Mouse (Mus musculus): ENCODE measurements around the gene Ezr.
"Not testable (repeated sequence)": the region's sequence is repeated elsewhere in the genome, so short reads cannot be mapped to it uniquely, and the experiment has no call there.

DNA sequence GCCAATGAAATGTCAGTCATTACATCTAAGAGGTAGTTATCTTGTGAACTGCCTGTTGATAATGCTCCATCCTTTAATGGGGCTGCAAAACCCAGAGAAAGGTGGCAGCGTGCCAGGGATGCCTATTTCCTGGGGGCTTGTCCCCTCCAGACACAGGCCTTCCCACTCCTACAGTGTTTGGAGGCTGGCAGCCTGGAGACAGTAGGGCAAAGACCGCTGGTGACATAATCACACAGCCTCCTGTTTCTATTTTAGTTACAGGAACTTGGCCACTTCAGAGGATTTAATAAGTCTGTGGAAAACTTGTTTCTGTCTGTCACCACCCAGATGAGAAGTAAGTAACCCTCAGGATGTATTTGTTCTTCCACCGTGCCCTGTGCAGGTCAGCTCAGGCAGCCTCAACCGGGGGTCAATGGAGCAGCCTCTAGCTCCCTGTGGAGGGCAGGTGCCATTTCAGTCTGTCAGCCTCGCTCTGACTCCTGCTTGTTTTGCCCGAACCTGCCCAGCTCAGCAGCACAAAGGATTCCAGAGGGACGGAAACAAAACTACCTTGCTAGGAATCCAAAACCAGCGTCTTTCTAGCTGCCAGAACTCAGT, 79.9 kb downstream of the Ezr start:
- not testable (repeated sequence) for TF ChIP-seq GATA1, TAL1 (IDR thresholded peaks at IDR 0.05; ENCODE audit: low read length)
